Mouse (Mus musculus) stomach, postnatal 0 days (tissue): ENCODE data around the gene Nacc1. TPM values are rescaled to one million over a fixed set of nuclear protein-coding genes. Genes with fewer than 3 reads are reported as not detected.

Source experiments
- ATAC-seq: fragments of 200-750 bp; cut with Nextera tagmentation; 2 replicates; pipeline ENCODE4 v1.8.0; 2017; ENCODE audit not compliant: low FRiP score, low TSS enrichment
- DNase-seq: peaks from one replicate; pipeline ENCODE4 v3.0.0-alpha.2; 2016; ENCODE audit warnings: low spot score
- H3K27ac ChIP-seq: fragments of 300-500 bp; sonication (generic); replicated peaks from 2 replicates; pipeline ENCODE4 v1.5.1; 2014; ENCODE audit warnings: mild to moderate bottlenecking, control low read depth
- H3K27me3 ChIP-seq: fragments of 300-500 bp; sonication (generic); 2 replicates; pipeline ENCODE4 v1.6.1; 2014; ENCODE audit warnings: low read length; ENCODE audit not compliant: control insufficient read depth, insufficient read depth
- H3K36me3 ChIP-seq: fragments of 300-500 bp; sonication (generic); 2 replicates; pipeline ENCODE4 v1.6.1; 2014; ENCODE audit warnings: low read length, mixed read lengths; ENCODE audit not compliant: control insufficient read depth, insufficient read depth
- H3K4me1 ChIP-seq: fragments of 300-500 bp; sonication (generic); replicated peaks from 2 replicates; pipeline ENCODE4 v1.6.1; 2014; ENCODE audit warnings: antibody characterized with exemption; ENCODE audit not compliant: control insufficient read depth, insufficient read depth
- H3K4me2 ChIP-seq: fragments of 300-500 bp; sonication (generic); replicated peaks from 2 replicates; pipeline ENCODE4 v1.6.1; 2014; ENCODE audit warnings: low read depth, mild to moderate bottlenecking, control low read depth, moderate library complexity
- H3K4me3 ChIP-seq: fragments of 300-500 bp; sonication (generic); 2 replicates; pipeline ENCODE4 v1.5.1; 2014; ENCODE audit warnings: low read depth, low read length, control low read depth
- H3K9ac ChIP-seq: fragments of 300-500 bp; sonication (generic); 2 replicates; pipeline ENCODE4 v1.6.1; 2014; ENCODE audit warnings: mild to moderate bottlenecking, low read length, control low read depth, mixed read lengths
- H3K9me3 ChIP-seq: fragments of 300-500 bp; sonication (generic); 2 replicates; pipeline ENCODE4 v1.6.1; 2016; ENCODE audit warnings: low read length; ENCODE audit not compliant: control insufficient read depth
- CTCF ChIP-seq: IDR thresholded peaks from 2 replicates; pipeline ENCODE4 v1.5.1; 2016; ENCODE audit warnings: antibody characterized with exemption, low read depth, mild to moderate bottlenecking, moderate library complexity
- EP300 ChIP-seq: optimal IDR thresholded peaks from 2 replicates; pipeline ENCODE3; 2016; ENCODE audit warnings: antibody characterized with exemption
- WGBS: fragments of 180-500 bp; shearing (Covaris S2); extraction: QIAGEN DNeasy Blood & Tissue Kit; methylation state at CpG from one replicate; pipeline ENCODE4 v1.1.7; 2014; 5-methylcytosine and 5-hydroxymethylcytosine counted together
- polyA plus RNA-seq: library from polyadenylated mRNA; unstranded; fragments of >200 nt; fragmentation: Nextera tagmentation; extraction: Ambion mirVana; gene quantifications from 2 replicates; pipeline ENCODE4 v1.2.1, GENCODE M21; 2015

Nacc1 gene
- polyA plus RNA-seq, 1 experiment from 2014 or later, result 6.8 TPM

GRCm38 (mm10) chr8:84657680-84658079 lies 30.0 kb downstream of the Nacc1 start:
- DNase-seq, result peak; percentile 79

GRCm38 (mm10) chr8:84657203-84657602 lies 30.5 kb downstream of the Nacc1 start:
- no peak for DNase-seq
- peak overlapping the region; percentile 97 for H3K27ac ChIP-seq
- peak overlapping the region; percentile 73 for H3K4me2 ChIP-seq
- H3K9ac ChIP-seq, result peak overlapping the region; percentile 74; the same call in 1 of the 2 replicates
- ATAC-seq, result no peak
- H3K4me3 ChIP-seq, result peak overlapping the region; percentile 38; the same call in 1 of the 2 replicates
- H3K9me3 ChIP-seq, result no peaks in the 10 kb centered on the region
- TF ChIP-seq EP300 (no peak), CTCF (no peak)
- no peaks in the 10 kb centered on the region for H3K27me3 ChIP-seq
- no peaks in the 10 kb centered on the region for H3K36me3 ChIP-seq
- H3K4me1 ChIP-seq, result peaks cover 7% of the 10 kb centered on the region

More at GRCm38 (mm10) chr8:84657680-84658079, 30.0 kb downstream of the Nacc1 start:
- H3K9me3 ChIP-seq, result no peaks in the 10 kb centered on the region
- ATAC-seq, result no peak
- WGBS, result 43% methylated on average over 4 of the region's 4 CpGs
- TF ChIP-seq EP300 (no peak), CTCF (no peak)
- H3K27me3 ChIP-seq, result no peaks in the 10 kb centered on the region
- no peak overlapping the region for H3K9ac ChIP-seq
- peaks cover 7% of the 10 kb centered on the region for H3K4me1 ChIP-seq
- no peak overlapping the region for H3K4me3 ChIP-seq
- H3K4me2 ChIP-seq, result no peak overlapping the region
- no peaks in the 10 kb centered on the region for H3K36me3 ChIP-seq
- peak overlapping the region; percentile 97 for H3K27ac ChIP-seq

GRCm38 (mm10) chr8:84656641-84657126 lies 31.0 kb downstream of the Nacc1 start:
- WGBS, result 0% methylated on average over 23 of the region's 23 CpGs
- peak; percentile 94 for DNase-seq
- H3K36me3 ChIP-seq, result no peaks in the 10 kb centered on the region
- peak overlapping the region; percentile 38 for H3K4me3 ChIP-seq
- TF ChIP-seq EP300 (peak; percentile 52), CTCF (peak; percentile 9; the same call in 1 of the 2 replicates)
- no peaks in the 10 kb centered on the region for H3K9me3 ChIP-seq
- ATAC-seq, result peak; percentile 80
- H3K4me2 ChIP-seq, result peak overlapping the region; percentile 73
- H3K9ac ChIP-seq, result peak overlapping the region; percentile 74
- no peaks in the 10 kb centered on the region for H3K27me3 ChIP-seq
- peaks cover 7% of the 10 kb centered on the region for H3K4me1 ChIP-seq
- peak overlapping the region; percentile 97 for H3K27ac ChIP-seq

GRCm38 (mm10) chr8:84656191-84656525 lies 31.5 kb downstream of the Nacc1 start:
- Histone ChIP-seq H3K27me3 (no peaks in the 10 kb centered on the region), H3K4me1 (peaks cover 7% of the 10 kb centered on the region), H3K27ac (peak overlapping the region; percentile 97), H3K9ac (peak overlapping the region; percentile 74), H3K9me3 (no peaks in the 10 kb centered on the region), H3K4me3 (peak overlapping the region; percentile 38), H3K36me3 (no peaks in the 10 kb centered on the region), H3K4me2 (peak overlapping the region; percentile 73)
- peak; percentile 50 for DNase-seq
- TF ChIP-seq EP300 (no peak), CTCF (no peak)
- ATAC-seq, result no peak
- WGBS, result 3% methylated on average over 10 of the region's 10 CpGs

- 10% methylated on average over 15 of the region's 15 CpGs for WGBS
- Histone ChIP-seq H3K27me3 (no peaks in the 10 kb centered on the region), H3K4me3 (peak overlapping the region; percentile 38), H3K36me3 (no peaks in the 10 kb centered on the region), H3K4me2 (peak overlapping the region; percentile 73), H3K9me3 (no peaks in the 10 kb centered on the region), H3K27ac (peak overlapping the region; percentile 97), H3K9ac (peak overlapping the region; percentile 74), H3K4me1 (peaks cover 7% of the 10 kb centered on the region)
- no peak for TF ChIP-seq EP300
- TF ChIP-seq CTCF, result no peak
- ATAC-seq (peak; percentile 14), DNase-seq (peak; percentile 65)
These were observed 32.1 kb downstream of the Nacc1 start for GRCm38 (mm10) chr8:84655336-84656190.

- peak; percentile 58 for TF ChIP-seq CTCF
- no peak for TF ChIP-seq EP300
- Histone ChIP-seq H3K4me2 (no peak overlapping the region), H3K9me3 (no peaks in the 10 kb centered on the region), H3K9ac (no peak overlapping the region), H3K4me1 (peaks cover 7% of the 10 kb centered on the region), H3K27me3 (no peaks in the 10 kb centered on the region), H3K27ac (peak overlapping the region; percentile 97), H3K4me3 (no peak overlapping the region), H3K36me3 (no peaks in the 10 kb centered on the region)
- ATAC-seq (no peak), DNase-seq (peak; percentile 51)
- WGBS, result 41% methylated on average over 4 of the region's 4 CpGs
These were observed 33.1 kb downstream of the Nacc1 start for GRCm38 (mm10) chr8:84654597-84654996.
